Mouse (Mus musculus): ENCODE measurements at regions not wholly inside any gene's neighbourhood (a gene's known extent, or its start where the extent isn't known, plus 50 kb on each side); places are given as distances from the start of the nearest gene placed in this dataset.

DNA sequence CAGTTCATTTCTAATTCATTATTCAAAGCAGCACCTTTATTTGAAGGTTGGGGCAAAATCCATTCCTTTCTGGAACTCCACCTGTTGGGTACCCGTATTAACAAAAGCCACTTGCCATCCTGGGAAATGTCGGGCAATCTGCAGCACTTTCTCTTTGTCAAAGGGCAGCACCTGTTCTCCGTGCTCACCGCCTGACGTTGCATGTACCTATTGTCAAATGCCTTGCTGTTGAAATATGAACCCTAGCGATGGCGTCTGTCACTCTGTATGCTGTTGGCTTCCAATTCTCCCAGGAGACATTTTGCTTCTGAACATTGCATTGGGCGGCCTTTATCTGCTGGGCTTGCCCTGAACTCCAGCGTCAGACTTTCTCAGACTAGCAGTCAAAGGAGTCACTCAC is 55.3 kb upstream of the Synm start:
- DNase-seq = no peak
